Mouse (Mus musculus): ENCODE results near the gene C3ar1. TPM values are rescaled to one million over a fixed set of nuclear protein-coding genes. Genes with fewer than 3 reads are reported as not detected.

C3ar1 gene
- polyA plus RNA-seq (2014; fragmentation: Nextera tagmentation; extraction: Ambion mirVana), result 1.0 and 1.7 TPM in 2 replicates

DNA sequence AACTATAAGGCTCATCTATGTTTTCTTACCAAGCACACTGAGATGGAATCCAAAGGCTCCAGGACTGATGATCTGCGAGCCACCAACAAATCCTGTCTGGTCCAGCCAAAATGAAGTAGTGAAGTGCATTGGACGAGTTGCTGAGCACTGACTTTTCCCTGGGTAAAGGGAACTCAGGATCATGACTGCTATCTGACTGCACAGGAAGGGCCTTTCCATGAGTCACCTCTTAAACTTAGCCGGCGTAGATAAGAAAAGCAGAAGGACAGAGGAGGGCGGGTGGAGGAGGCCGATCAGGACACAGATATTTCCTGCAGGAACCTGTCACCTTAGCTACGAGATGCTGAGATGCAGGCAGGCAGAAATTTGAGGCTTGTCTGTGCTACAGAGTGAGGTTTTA is at the start of gene C3ar1:
TSS of gene C3ar1 (minus strand) at position 207 of the 400 bp plus-strand sequence.
- no peaks in the 10 kb centered on the region for H3K27me3 ChIP-seq (ENCODE audit: control insufficient read depth, insufficient read depth, low read length)
- no peaks in the 10 kb centered on the region for H3K9me3 ChIP-seq (ENCODE audit: control insufficient read depth, low read length)
- no peaks in the 10 kb centered on the region for H3K4me1 ChIP-seq (ENCODE audit: control insufficient read depth, insufficient read depth, low read length)
- no peaks in the 10 kb centered on the region for H3K36me3 ChIP-seq (ENCODE audit: control insufficient read depth, insufficient read depth, low read length)
- WGBS, result 75% methylated on average over 7 of the region's 7 CpGs
- H3K4me3 ChIP-seq (ENCODE audit: low read length), result no peak within 1 kb of the TSS
- H3K27ac ChIP-seq (ENCODE audit: low read depth, low read length), result no peak within 1 kb of the TSS
- no peak for ATAC-seq (ENCODE audit: low FRiP score, low TSS enrichment)
- H3K4me2 ChIP-seq (replicated peaks; ENCODE audit: low read depth, low read length), result no peak within 1 kb of the TSS
- no peak within 1 kb of the TSS for H3K9ac ChIP-seq (ENCODE audit: low read depth, low read length)

DNA sequence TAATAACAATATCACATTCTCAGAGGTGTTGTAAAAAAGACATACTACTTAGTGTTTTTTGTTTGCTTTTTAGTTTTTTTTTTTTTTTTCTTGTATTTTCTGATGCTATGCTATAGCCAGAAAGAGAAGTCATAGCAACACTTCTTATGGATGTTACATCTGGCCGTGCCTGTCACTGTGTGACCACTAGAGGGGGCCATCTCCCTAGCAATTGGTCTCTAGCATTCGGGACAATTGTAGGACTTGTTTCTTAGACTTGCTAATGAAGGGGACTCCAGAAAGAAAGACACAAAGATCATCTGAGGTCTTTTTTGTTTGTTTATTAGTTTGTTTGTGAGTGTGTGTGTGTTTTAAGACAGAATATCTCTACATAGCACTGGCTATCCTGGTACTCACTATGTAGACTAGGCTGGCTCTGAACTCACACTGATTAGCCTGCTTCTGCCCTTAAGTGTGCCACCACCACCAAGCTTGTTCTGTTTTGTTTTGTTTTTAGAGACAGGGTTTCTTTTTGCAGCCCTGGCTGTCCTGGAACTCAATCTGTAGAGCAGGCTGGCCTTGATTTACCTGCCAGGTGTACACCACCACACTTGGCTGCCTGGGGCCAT is 36.6 kb upstream of the C3ar1 start:
- H3K36me3 ChIP-seq (ENCODE audit: control insufficient read depth, insufficient read depth, low read length), result peaks cover 28% of the 10 kb centered on the region
- ATAC-seq (ENCODE audit: low FRiP score, low TSS enrichment), result peak; percentile 70; the same call in 1 of the 2 replicates
- 14% methylated on average over 2 of the region's 2 CpGs for WGBS

DNA sequence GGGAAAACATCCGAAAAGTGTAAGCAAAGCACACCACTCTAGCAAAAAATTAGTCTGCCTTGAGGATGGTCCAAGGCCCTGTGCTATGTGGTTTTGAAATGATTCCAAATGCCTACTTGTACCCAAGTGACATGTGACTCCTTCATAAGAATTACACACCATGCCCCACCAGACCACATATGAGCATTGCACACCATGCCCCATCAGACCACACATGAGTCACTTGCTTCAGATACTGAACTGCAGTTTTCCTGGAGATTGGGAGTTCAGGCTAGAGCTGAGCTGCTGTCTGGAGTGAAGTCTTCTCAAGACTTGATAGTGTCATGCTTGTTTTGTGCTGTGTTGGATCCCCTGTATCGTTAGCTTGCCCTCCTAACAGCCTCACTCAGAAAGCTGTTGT is 33.6 kb upstream of the C3ar1 start:
- Histone ChIP-seq H3K27ac (ENCODE audit: low read depth, low read length) (no peak overlapping the region), H3K4me2 (replicated peaks; ENCODE audit: low read depth, low read length) (no peak overlapping the region), H3K4me1 (ENCODE audit: control insufficient read depth, insufficient read depth, low read length) (no peaks in the 10 kb centered on the region), H3K36me3 (ENCODE audit: control insufficient read depth, insufficient read depth, low read length) (peaks cover 56% of the 10 kb centered on the region), H3K4me3 (ENCODE audit: low read length) (no peak overlapping the region), H3K27me3 (ENCODE audit: control insufficient read depth, insufficient read depth, low read length) (no peaks in the 10 kb centered on the region), H3K9ac (ENCODE audit: low read depth, low read length) (no peak overlapping the region), H3K9me3 (ENCODE audit: control insufficient read depth, low read length) (no peaks in the 10 kb centered on the region)
- ATAC-seq (ENCODE audit: low FRiP score, low TSS enrichment), result no peak
- WGBS, result 90% methylated on average over 2 of the region's 2 CpGs

More for the DNA sequence above, 36.6 kb upstream of the C3ar1 start:
- Histone ChIP-seq H3K27me3 (ENCODE audit: control insufficient read depth, insufficient read depth, low read length) (no peaks in the 10 kb centered on the region), H3K4me3 (ENCODE audit: low read length) (no peak overlapping the region), H3K27ac (ENCODE audit: low read depth, low read length) (no peak overlapping the region), H3K4me2 (replicated peaks; ENCODE audit: low read depth, low read length) (no peak overlapping the region), H3K4me1 (ENCODE audit: control insufficient read depth, insufficient read depth, low read length) (no peaks in the 10 kb centered on the region), H3K9ac (ENCODE audit: low read depth, low read length) (no peak overlapping the region), H3K9me3 (ENCODE audit: control insufficient read depth, low read length) (no peaks in the 10 kb centered on the region)

DNA sequence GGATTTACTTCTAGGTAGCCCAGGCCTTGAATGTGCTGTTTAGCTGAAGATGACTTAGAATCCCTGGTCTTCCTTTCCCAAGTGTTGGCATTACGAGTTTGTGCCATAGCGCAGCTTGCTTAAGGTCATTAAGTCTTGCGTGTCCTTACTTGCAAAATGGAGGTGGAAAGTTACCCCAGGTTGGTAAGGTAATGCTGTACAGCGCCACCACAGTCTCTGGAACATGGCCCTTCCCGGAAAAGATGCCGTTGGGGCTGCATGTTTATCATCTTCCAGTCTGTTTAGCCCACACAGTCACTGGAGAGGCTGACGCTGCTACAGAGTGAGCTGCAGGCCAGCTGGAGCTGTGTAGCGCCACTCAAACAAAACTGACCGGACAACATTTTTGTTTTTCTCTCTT is 27.6 kb upstream of the C3ar1 start:
- Histone ChIP-seq H3K4me1 (ENCODE audit: control insufficient read depth, insufficient read depth, low read length) (no peaks in the 10 kb centered on the region), H3K9ac (ENCODE audit: low read depth, low read length) (no peak overlapping the region), H3K4me3 (ENCODE audit: low read length) (no peak overlapping the region), H3K27me3 (ENCODE audit: control insufficient read depth, insufficient read depth, low read length) (no peaks in the 10 kb centered on the region), H3K4me2 (replicated peaks; ENCODE audit: low read depth, low read length) (no peak overlapping the region), H3K27ac (ENCODE audit: low read depth, low read length) (no peak overlapping the region), H3K9me3 (ENCODE audit: control insufficient read depth, low read length) (no peaks in the 10 kb centered on the region), H3K36me3 (ENCODE audit: control insufficient read depth, insufficient read depth, low read length) (peaks cover 88% of the 10 kb centered on the region)
- WGBS, result 94% methylated on average over 9 of the region's 9 CpGs
- no peak for ATAC-seq (ENCODE audit: low FRiP score, low TSS enrichment)

DNA sequence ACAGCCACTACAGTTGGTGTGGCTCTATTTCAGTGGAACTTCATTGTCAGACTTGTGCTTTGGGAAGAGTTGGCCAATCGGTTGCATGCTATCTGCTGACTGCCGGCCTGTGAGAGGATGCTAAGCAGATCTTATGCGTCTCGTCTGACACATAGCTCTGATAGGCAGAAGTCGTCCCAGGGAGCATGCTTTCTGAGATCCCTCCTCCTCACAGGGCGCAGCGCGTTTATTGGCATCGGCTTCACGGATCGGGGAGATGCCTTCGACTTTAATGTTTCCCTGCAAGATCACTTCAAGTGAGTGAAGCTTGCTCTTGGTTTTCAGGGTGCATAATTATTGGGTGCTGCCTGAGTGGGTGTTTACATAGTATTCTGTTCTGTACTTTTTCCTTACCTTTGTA is 25.3 kb upstream of the C3ar1 start:
- H3K9me3 ChIP-seq (ENCODE audit: control insufficient read depth, low read length), result no peaks in the 10 kb centered on the region
- no peak overlapping the region for H3K9ac ChIP-seq (ENCODE audit: low read depth, low read length)
- H3K27ac ChIP-seq (ENCODE audit: low read depth, low read length), result no peak overlapping the region
- no peak for ATAC-seq (ENCODE audit: low FRiP score, low TSS enrichment)
- H3K36me3 ChIP-seq (ENCODE audit: control insufficient read depth, insufficient read depth, low read length), result peaks cover 73% of the 10 kb centered on the region
- H3K4me3 ChIP-seq (ENCODE audit: low read length), result no peak overlapping the region
- H3K27me3 ChIP-seq (ENCODE audit: control insufficient read depth, insufficient read depth, low read length), result no peaks in the 10 kb centered on the region
- H3K4me1 ChIP-seq (ENCODE audit: control insufficient read depth, insufficient read depth, low read length), result no peaks in the 10 kb centered on the region
- 94% methylated on average over 12 of the region's 12 CpGs for WGBS
- no peak overlapping the region for H3K4me2 ChIP-seq (replicated peaks; ENCODE audit: low read depth, low read length)

DNA sequence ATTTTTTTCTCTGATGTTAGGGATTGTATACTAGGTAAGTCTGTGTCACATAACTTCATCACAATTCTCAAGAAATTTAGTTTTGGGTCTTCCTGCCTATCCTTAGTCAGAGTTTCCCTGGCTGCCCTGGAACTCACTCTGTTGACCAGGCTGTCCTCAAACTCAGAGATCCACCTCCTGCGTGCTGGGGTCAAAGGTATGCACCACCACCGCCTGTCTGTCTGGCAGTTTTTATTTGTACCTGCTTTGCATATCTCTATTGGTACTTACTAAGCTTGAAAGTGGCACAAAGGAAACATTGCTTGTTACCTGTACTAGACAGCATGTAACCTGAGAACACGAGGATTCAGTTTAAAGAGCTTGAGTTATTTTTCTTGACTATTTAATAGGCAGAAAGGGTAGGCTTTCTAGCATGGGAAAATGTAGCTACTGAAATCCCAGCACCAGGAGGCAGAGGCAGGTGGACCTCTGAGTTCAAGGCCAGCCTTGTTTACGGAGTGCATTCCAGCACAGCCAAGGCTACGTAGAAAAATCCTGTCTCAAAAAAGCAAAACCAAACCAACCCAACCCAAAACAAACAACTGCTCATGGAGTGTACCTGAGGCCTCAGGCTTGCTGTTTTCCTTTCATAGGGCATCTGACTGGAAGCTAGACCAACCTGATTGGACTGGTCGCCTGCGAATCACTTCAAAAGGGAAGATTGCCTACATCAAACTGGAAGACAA is 24.0 kb upstream of the C3ar1 start:
- H3K9ac ChIP-seq (ENCODE audit: low read depth, low read length), result no peak overlapping the region

DNA sequence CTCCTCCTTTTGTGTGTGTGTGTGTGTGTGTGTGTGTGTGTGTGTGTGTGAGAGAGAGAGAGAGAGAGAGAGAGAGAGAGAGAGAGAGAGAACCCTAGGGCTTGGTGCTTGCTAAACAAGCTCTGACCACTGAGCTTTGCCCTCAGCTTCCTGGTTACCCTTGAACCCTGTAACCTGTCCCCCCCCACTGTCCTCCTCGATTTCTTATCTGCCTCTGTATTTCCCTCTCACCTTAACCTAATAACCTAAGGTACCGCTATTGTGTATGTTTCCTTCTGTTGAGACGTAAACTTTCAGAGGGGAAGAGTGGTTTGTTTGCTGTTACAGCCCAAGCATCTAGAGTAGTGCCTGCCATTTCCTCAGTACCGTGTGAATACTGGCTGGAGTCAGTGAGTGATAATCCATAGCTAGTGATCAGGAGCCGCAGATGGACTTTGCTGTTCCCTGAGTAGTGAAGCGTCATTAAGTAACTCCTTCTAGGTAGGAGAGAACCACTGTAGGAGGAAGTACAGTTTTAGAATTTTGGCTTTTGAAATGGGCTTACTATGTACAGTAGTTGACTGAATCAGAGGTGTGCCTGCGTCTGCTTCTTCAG is 23.3 kb upstream of the C3ar1 start:
- peaks cover 9% of the 10 kb centered on the region; the same call in 1 of the 2 replicates for H3K4me1 ChIP-seq (ENCODE audit: control insufficient read depth, insufficient read depth, low read length)
- H3K36me3 ChIP-seq (ENCODE audit: control insufficient read depth, insufficient read depth, low read length), result peaks cover 57% of the 10 kb centered on the region
- H3K9ac ChIP-seq (ENCODE audit: low read depth, low read length), result no peak overlapping the region
- no peaks in the 10 kb centered on the region for H3K27me3 ChIP-seq (ENCODE audit: control insufficient read depth, insufficient read depth, low read length)
- WGBS, result 92% methylated on average over 7 of the region's 7 CpGs
- H3K4me2 ChIP-seq (replicated peaks; ENCODE audit: low read depth, low read length), result no peak overlapping the region
- H3K27ac ChIP-seq (ENCODE audit: low read depth, low read length), result no peak overlapping the region
- H3K9me3 ChIP-seq (ENCODE audit: control insufficient read depth, low read length), result no peaks in the 10 kb centered on the region
- ATAC-seq (ENCODE audit: low FRiP score, low TSS enrichment), result no peak
- H3K4me3 ChIP-seq (ENCODE audit: low read length), result no peak overlapping the region

More for the DNA sequence above, 24.0 kb upstream of the C3ar1 start:
- Histone ChIP-seq H3K9me3 (ENCODE audit: control insufficient read depth, low read length) (no peaks in the 10 kb centered on the region), H3K4me2 (replicated peaks; ENCODE audit: low read depth, low read length) (no peak overlapping the region), H3K36me3 (ENCODE audit: control insufficient read depth, insufficient read depth, low read length) (peaks cover 64% of the 10 kb centered on the region), H3K4me3 (ENCODE audit: low read length) (no peak overlapping the region), H3K27me3 (ENCODE audit: control insufficient read depth, insufficient read depth, low read length) (no peaks in the 10 kb centered on the region), H3K27ac (ENCODE audit: low read depth, low read length) (no peak overlapping the region), H3K4me1 (ENCODE audit: control insufficient read depth, insufficient read depth, low read length) (peaks cover 9% of the 10 kb centered on the region; the same call in 1 of the 2 replicates)
- ATAC-seq (ENCODE audit: low FRiP score, low TSS enrichment), result no peak
- 88% methylated on average over 7 of the region's 7 CpGs for WGBS

DNA sequence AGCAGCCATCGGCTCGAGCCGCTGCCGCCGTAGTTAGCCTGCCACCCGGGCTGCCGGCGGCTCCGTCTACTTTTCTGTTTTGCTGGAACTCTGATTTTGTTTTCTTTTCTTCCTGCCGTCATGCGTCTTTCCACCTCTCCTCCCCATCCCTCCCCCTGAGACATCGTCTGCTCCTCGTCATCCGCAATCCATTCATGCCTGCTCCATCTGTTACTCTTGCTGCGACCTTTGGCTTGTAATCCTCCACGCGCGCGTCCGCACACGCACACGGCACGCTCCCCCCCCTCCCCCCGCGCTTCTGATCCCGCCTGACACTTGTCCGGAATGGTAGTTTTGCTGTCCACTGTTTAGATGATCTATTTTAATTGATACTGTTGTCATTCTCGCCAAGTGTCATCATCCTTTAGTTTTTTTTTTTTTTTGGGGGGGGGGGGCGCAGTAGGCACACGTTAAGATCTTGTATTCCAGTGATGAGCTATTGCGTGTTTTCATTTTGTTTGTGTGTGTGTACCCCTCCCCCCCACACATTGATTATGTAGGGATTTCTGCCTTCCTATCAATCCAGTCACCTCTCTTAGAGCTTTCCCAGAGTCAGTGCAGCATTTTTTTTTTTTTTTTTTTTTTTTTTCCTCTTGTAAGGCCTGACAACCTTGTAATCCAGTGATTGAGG is 18.9 kb upstream of the C3ar1 start:
- Histone ChIP-seq H3K27me3 (ENCODE audit: control insufficient read depth, insufficient read depth, low read length) (no peaks in the 10 kb centered on the region), H3K27ac (ENCODE audit: low read depth, low read length) (peak overlapping the region; percentile 55; the same call in 1 of the 2 replicates), H3K4me2 (replicated peaks; ENCODE audit: low read depth, low read length) (peak overlapping the region; percentile 50), H3K36me3 (ENCODE audit: control insufficient read depth, insufficient read depth, low read length) (peaks cover 15% of the 10 kb centered on the region; the same call in 1 of the 2 replicates), H3K9ac (ENCODE audit: low read depth, low read length) (peak overlapping the region; percentile 88), H3K4me3 (ENCODE audit: low read length) (peak overlapping the region; percentile 89), H3K9me3 (ENCODE audit: control insufficient read depth, low read length) (no peaks in the 10 kb centered on the region), H3K4me1 (ENCODE audit: control insufficient read depth, insufficient read depth, low read length) (peaks cover 9% of the 10 kb centered on the region; the same call in 1 of the 2 replicates)
- ATAC-seq (ENCODE audit: low FRiP score, low TSS enrichment), result peak; percentile 67
- WGBS, result 1% methylated on average over 30 of the region's 31 CpGs
